ENCODE assay signal across 27 mouse cellular contexts in the genomic region with DNA sequence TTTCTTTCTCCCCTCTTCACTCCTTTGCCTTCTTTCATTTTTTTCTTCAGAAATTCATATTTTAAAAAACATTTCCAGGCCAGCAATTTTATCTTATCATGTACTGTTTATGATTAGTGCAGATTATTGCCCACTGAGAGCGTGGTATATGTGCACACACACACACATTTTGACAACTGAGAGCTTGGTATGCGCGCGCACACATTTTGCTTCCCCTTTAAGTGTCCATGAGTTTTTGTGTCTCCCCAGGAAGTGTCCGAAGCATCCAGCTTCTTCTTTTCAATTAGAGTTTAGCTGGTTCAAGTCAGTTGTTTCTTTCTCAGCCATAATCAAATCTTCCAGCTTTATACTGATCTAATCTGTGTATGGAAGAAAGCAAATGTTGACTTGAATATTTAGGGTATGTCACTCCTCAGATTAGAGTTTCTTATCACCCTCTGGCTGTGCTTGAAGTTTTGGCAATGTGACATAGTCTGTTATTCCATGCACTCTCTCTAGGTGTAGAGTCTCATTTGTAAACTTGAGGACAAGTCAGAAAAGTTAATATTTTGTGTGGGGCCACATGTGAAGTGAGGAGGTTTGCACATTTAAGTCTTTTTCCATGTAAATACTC. TPM values are rescaled to one million over a fixed set of nuclear protein-coding genes. Genes with fewer than 3 reads are reported as not detected.
DNase-seq lines count a peak whose midpoint lies in the region; ATAC-seq and TF ChIP-seq lines count a peak whose summit lies in the region.
"Had no signal": no experiment of that assay in that cellular context is flagged by ENCODE, and none has a peak within 500 bp of the region (broad histone marks: within the 10 kb centered on the region; RNA-seq: fewer than 3 reads in every experiment).

No protein-coding gene starts in this region.

- H3K27ac ChIP-seq in heart, embryonic 13.5 days (replicated peaks): peak overlapping the region; percentile 53
- peak overlapping the region; percentile 12 for H3K27ac ChIP-seq in layer of hippocampus, adult 2 months
- no peak overlapping the region for H3K27ac ChIP-seq in liver, postnatal 0 days (ENCODE audit: low read depth)
- H3K27ac ChIP-seq: embryonic facial prominence, embryonic 10.5 days; hindbrain, postnatal 0 days; limb, embryonic 10.5 days; midbrain, embryonic 10.5 days; neural tube, embryonic 13.5 days; stomach, embryonic 15.5 days had no signal

- 0 out of 2 replicates have a peak, but pooled peaks have one; percentile 8 for TF ChIP-seq EP300 in liver, postnatal 0 days (IDR thresholded peaks at IDR 0.05; ENCODE audit: low read depth)

- no peak for DNase-seq in heart, postnatal 36 days
- DNase-seq in layer of hippocampus, adult 2 months (ENCODE audit: low spot score in 2 of 2): no peak
- no peak for DNase-seq in layer of hippocampus, postnatal 14 days (ENCODE audit: low spot score in 2 of 2)
- DNase-seq in c-Kit-positive CD71-positive TER-119-negative erythroid progenitor cells, embryonic 14.5 days (ENCODE audit: low read depth): peak; percentile 40
- DNase-seq in liver, postnatal 0 days: no peak
- no peak for DNase-seq in adrenal gland, postnatal 36 days
- DNase-seq in spleen, adult 12 weeks (ENCODE audit: low spot score): no peak
- DNase-seq: adrenal gland, adult 8-10 months; cerebellum, adult 9-11 months; gastrocnemius, postnatal 10 days; heart, adult 11 months; kidney, adult 18-20 months; kidney, postnatal 4 days; layer of hippocampus, adult 9-11 months; lung, postnatal 4 days; thymus, postnatal 4 days had no signal

- no peaks in the 10 kb centered on the region for H3K27me3 ChIP-seq in heart, embryonic 13.5 days (replicated peaks)
- H3K27me3 ChIP-seq in liver, postnatal 0 days (ENCODE audit: insufficient read depth, low read length): no peaks in the 10 kb centered on the region
- H3K27me3 ChIP-seq: neural tube, embryonic 13.5 days; stomach, embryonic 15.5 days had no signal

- H3K9ac ChIP-seq in heart, embryonic 13.5 days: no peak overlapping the region
- H3K9ac ChIP-seq in liver, postnatal 0 days (replicated peaks): no peak overlapping the region
- H3K9ac ChIP-seq: neural tube, embryonic 13.5 days; stomach, embryonic 15.5 days had no signal

- H3K36me3 ChIP-seq in heart, embryonic 13.5 days: no peaks in the 10 kb centered on the region
- H3K36me3 ChIP-seq in liver, postnatal 0 days (replicated peaks; ENCODE audit: insufficient read depth, low read length): no peaks in the 10 kb centered on the region
- H3K36me3 ChIP-seq: embryonic facial prominence, embryonic 10.5 days; limb, embryonic 10.5 days; midbrain, embryonic 10.5 days; neural tube, embryonic 13.5 days; stomach, embryonic 15.5 days had no signal

- no peak overlapping the region for H3K4me2 ChIP-seq in heart, embryonic 13.5 days
- H3K4me2 ChIP-seq in liver, postnatal 0 days (ENCODE audit: low read depth, low read length): no peak overlapping the region
- H3K4me2 ChIP-seq: neural tube, embryonic 13.5 days; stomach, embryonic 15.5 days had no signal

- 74% methylated on average over 5 of the region's 5 CpGs for WGBS in heart, embryonic 13.5 days
- 61% methylated on average over 5 of the region's 5 CpGs for WGBS in liver, postnatal 0 days (ENCODE audit: insufficient replicate concordance)

- H3K4me1 ChIP-seq in heart, embryonic 13.5 days: peaks cover 45% of the 10 kb centered on the region
- H3K4me1 ChIP-seq in liver, postnatal 0 days (ENCODE audit: insufficient read depth): no peaks in the 10 kb centered on the region
- H3K4me1 ChIP-seq: embryonic facial prominence, embryonic 10.5 days; midbrain, embryonic 10.5 days; neural tube, embryonic 13.5 days; stomach, embryonic 15.5 days had no signal

- intact Hi-C loops in heart, postnatal 36 days (cut with DNase I): no loop called here

- H3K9me3 ChIP-seq in heart, embryonic 13.5 days: no peaks in the 10 kb centered on the region
- H3K9me3 ChIP-seq in liver, postnatal 0 days (ENCODE audit: low read length): no peaks in the 10 kb centered on the region
- H3K9me3 ChIP-seq: embryonic facial prominence, embryonic 10.5 days; limb, embryonic 10.5 days; midbrain, embryonic 10.5 days; neural tube, embryonic 13.5 days; stomach, embryonic 15.5 days had no signal

- no peak overlapping the region for H3K4me3 ChIP-seq in heart, embryonic 13.5 days
- no peak overlapping the region for H3K4me3 ChIP-seq in layer of hippocampus, adult 2 months
- H3K4me3 ChIP-seq in liver, postnatal 0 days (ENCODE audit: low read depth, low read length): no peak overlapping the region
- H3K4me3 ChIP-seq: embryonic facial prominence, embryonic 10.5 days; limb, embryonic 10.5 days; midbrain, embryonic 10.5 days; myocyte; neural tube, embryonic 13.5 days; stomach, embryonic 15.5 days had no signal

- no peak for ATAC-seq in heart, embryonic 13.5 days (ENCODE audit: extremely low read depth, insufficient number of reproducible peaks, low FRiP score, low TSS enrichment)
- ATAC-seq in liver, postnatal 0 days: no peak
- ATAC-seq: activated CD4-positive, CD25-positive, alpha-beta regulatory T cell, adult 4 months; forebrain, embryonic 16.5 days; hindbrain, postnatal 0 days; midbrain, embryonic 16.5 days had no signal

- TF ChIP-seq CTCF in layer of hippocampus, adult 2 months (conservative IDR thresholded peaks at IDR 0.05): no peak
- no peak for TF ChIP-seq CTCF in liver, postnatal 0 days (IDR thresholded peaks at IDR 0.05; ENCODE audit: low read depth)

RNA-seq across cellular contexts. Expression of gene Gatb, which starts 18.8 kb away (rescaled TPM):
- 35.0 and 35.1 TPM in 2 replicates for polyA plus RNA-seq in heart, embryonic 13.5 days (2015; fragmentation: Nextera tagmentation; extraction: Ambion mirVana)
- 10 to 100 TPM; 43.5 to 45.2 TPM for total RNA-seq in heart, postnatal 36 days (2021)
- 10 to 100 TPM; 19.2 to 24.5 TPM for total RNA-seq in layer of hippocampus, adult 2 months (2021)
- total RNA-seq in layer of hippocampus, postnatal 14 days (2021): 10 to 100 TPM; 19.2 to 20.9 TPM
- polyA plus RNA-seq in liver, postnatal 0 days (2015; fragmentation: Nextera tagmentation; extraction: Ambion mirVana): 13.0 and 14.6 TPM in 2 replicates
- total RNA-seq in adrenal gland, postnatal 36 days (2021): 10 to 100 TPM; 39.2 to 50.1 TPM
